16 mouse cellular contexts compared by ENCODE assay signal in genomic region chr2:131223569-131223968, GRCm38 (mm10). TPM values are rescaled to one million over a fixed set of nuclear protein-coding genes. Genes with fewer than 3 reads are reported as not detected.
DNase-seq lines count a peak whose midpoint lies in the region; ATAC-seq lines count a peak whose summit lies in the region.
"Had no signal": no experiment of that assay in that cellular context is flagged by ENCODE, and none has a peak within 500 bp of the region (broad histone marks: within the 10 kb centered on the region; RNA-seq: fewer than 3 reads in every experiment).

No protein-coding gene starts in this region.

- no peaks in the 10 kb centered on the region for H3K36me3 ChIP-seq in liver, embryonic 13.5 days
- no peaks in the 10 kb centered on the region for H3K36me3 ChIP-seq in forebrain, embryonic 13.5 days (ENCODE audit: poor library complexity, severe bottlenecking)
- H3K36me3 ChIP-seq: embryonic facial prominence, embryonic 10.5 days had no signal

- 32% methylated on average over 1 of the region's 1 CpGs for WGBS in liver, embryonic 13.5 days (ENCODE audit: insufficient replicate concordance)
- 75% methylated on average over 1 of the region's 1 CpGs for WGBS in forebrain, embryonic 13.5 days

- H3K9ac ChIP-seq in liver, embryonic 13.5 days = peak overlapping the region; percentile 71
- no peak overlapping the region for H3K9ac ChIP-seq in forebrain, embryonic 13.5 days

- ATAC-seq in liver, embryonic 13.5 days (ENCODE audit: low read depth) = peak; percentile 99
- ATAC-seq in forebrain, embryonic 13.5 days = no peak
- ATAC-seq: forebrain, embryonic 16.5 days; midbrain, embryonic 16.5 days had no signal

- 0 out of 2 replicates have a peak overlapping the region, but pooled peaks have one; percentile 14 for H3K4me3 ChIP-seq in liver, embryonic 13.5 days (replicated peaks)
- no peak overlapping the region for H3K4me3 ChIP-seq in forebrain, embryonic 13.5 days
- H3K4me3 ChIP-seq: embryonic facial prominence, embryonic 10.5 days had no signal

- H3K27me3 ChIP-seq in liver, embryonic 13.5 days = no peaks in the 10 kb centered on the region
- H3K27me3 ChIP-seq in forebrain, embryonic 13.5 days = 0 out of 2 replicates have a peak, but pooled peaks cover 5% of the 10 kb centered on the region

- H3K4me1 ChIP-seq in liver, embryonic 13.5 days (replicated peaks) = peaks cover 76% of the 10 kb centered on the region
- H3K4me1 ChIP-seq in forebrain, embryonic 13.5 days = no peaks in the 10 kb centered on the region
- H3K4me1 ChIP-seq: embryonic facial prominence, embryonic 10.5 days had no signal

- H3K9me3 ChIP-seq in liver, embryonic 13.5 days (replicated peaks) = no peaks in the 10 kb centered on the region
- no peaks in the 10 kb centered on the region for H3K9me3 ChIP-seq in forebrain, embryonic 13.5 days (replicated peaks)
- H3K9me3 ChIP-seq: embryonic facial prominence, embryonic 10.5 days had no signal

- H3K4me2 ChIP-seq in liver, embryonic 13.5 days = peak overlapping the region; percentile 50
- no peak overlapping the region for H3K4me2 ChIP-seq in forebrain, embryonic 13.5 days

- H3K27ac ChIP-seq in liver, embryonic 13.5 days = peak overlapping the region; percentile 98
- H3K27ac ChIP-seq in forebrain, embryonic 13.5 days = no peak overlapping the region
- H3K27ac ChIP-seq: embryonic facial prominence, embryonic 10.5 days had no signal

- peak; percentile 55 to 69 for DNase-seq in adrenal gland, adult (ENCODE audit: inconsistent age in 2 of 2, low spot score in 1 of 2)
- DNase-seq in adrenal gland, adult 18-20 months (ENCODE audit: low spot score in 2 of 2) = no peak
- peak; percentile 31 for DNase-seq in ovary, postnatal 36 days (ENCODE audit: low spot score)
- no peak for DNase-seq in ovary, postnatal 14 days (ENCODE audit: low spot score)
- peak; percentile 89 for DNase-seq in liver, embryonic 13.5 days
- DNase-seq in testis, postnatal 14 days (ENCODE audit: low spot score) = peak; percentile 76
- no peak for DNase-seq in kidney, adult 18-20 months
- DNase-seq: cerebellum, adult 18-20 months; heart, postnatal 36 days; lung, postnatal 10 days; right cerebral cortex, postnatal 14 days; thymus, adult 2 months had no signal

RNA-seq across cellular contexts. Expression of gene Mavs, which starts 10.3 kb away (rescaled TPM):
- 10 to 100 TPM; 42.6 to 56.7 TPM for total RNA-seq in adrenal gland, adult 18-20 months (2021)
- polyA plus RNA-seq in liver, embryonic 13.5 days (2015; fragmentation: Nextera tagmentation; extraction: Ambion mirVana) = 27.1 and 31.1 TPM in 2 replicates
- polyA plus RNA-seq in forebrain, embryonic 13.5 days (2015; fragmentation: Nextera tagmentation; extraction: Ambion mirVana) = 8.1 and 9.6 TPM in 2 replicates

RNA-seq across cellular contexts. Expression of gene Ap5s1, which starts 16.7 kb away (rescaled TPM):
- total RNA-seq in adrenal gland, adult 18-20 months (2021) = 10 to 100 TPM; 14.9 to 16.3 TPM
- polyA plus RNA-seq in liver, embryonic 13.5 days (2015; fragmentation: Nextera tagmentation; extraction: Ambion mirVana) = 18.1 and 19.7 TPM in 2 replicates
- 31.3 and 32.4 TPM in 2 replicates for polyA plus RNA-seq in forebrain, embryonic 13.5 days (2015; fragmentation: Nextera tagmentation; extraction: Ambion mirVana)

RNA-seq across cellular contexts. Expression of gene Spef1, which starts 36.5 kb away (rescaled TPM):
- 1 to 10 TPM; 4.5 to 5.6 TPM for total RNA-seq in adrenal gland, adult 18-20 months (2021)
- polyA plus RNA-seq in liver, embryonic 13.5 days (2015; fragmentation: Nextera tagmentation; extraction: Ambion mirVana) = 1.1 and 1.2 TPM in 2 replicates
- 12.5 and 12.6 TPM in 2 replicates for polyA plus RNA-seq in forebrain, embryonic 13.5 days (2015; fragmentation: Nextera tagmentation; extraction: Ambion mirVana)

RNA-seq across cellular contexts. Expression of gene Cdc25b, which starts 36.8 kb away (rescaled TPM):
- 1 to 10 TPM; 4.2 to 5.2 TPM for total RNA-seq in adrenal gland, adult 18-20 months (2021)
- polyA plus RNA-seq in liver, embryonic 13.5 days (2015; fragmentation: Nextera tagmentation; extraction: Ambion mirVana) = 171 and 201 TPM in 2 replicates
- 52.0 and 59.7 TPM in 2 replicates for polyA plus RNA-seq in forebrain, embryonic 13.5 days (2015; fragmentation: Nextera tagmentation; extraction: Ambion mirVana)

RNA-seq across cellular contexts. Expression of gene Pank2, which starts 38.7 kb away (rescaled TPM):
- 10 to 100 TPM; 44.6 to 57.6 TPM for total RNA-seq in adrenal gland, adult 18-20 months (2021)
- 21.9 and 27.8 TPM in 2 replicates for polyA plus RNA-seq in liver, embryonic 13.5 days (2015; fragmentation: Nextera tagmentation; extraction: Ambion mirVana)
- polyA plus RNA-seq in forebrain, embryonic 13.5 days (2015; fragmentation: Nextera tagmentation; extraction: Ambion mirVana) = 34.3 and 42.6 TPM in 2 replicates

Comparison
In these comparisons a context has a peak if more than half of its experiments do, and no peak if none do; other contexts are left out.
1. DNase-seq: peak in adrenal gland, adult (2 of 2), ovary, postnatal 36 days (single experiment), liver, embryonic 13.5 days (single experiment) and testis, postnatal 14 days (single experiment); none in adrenal gland, adult 18-20 months (0 of 2), ovary, postnatal 14 days (single experiment) and kidney, adult 18-20 months (single experiment).